Mouse (Mus musculus) lung, adult 2 months (tissue): ENCODE results near the gene Galnt15.
"Not testable (repeated sequence)": the region's sequence is repeated elsewhere in the genome, so short reads cannot be mapped to it uniquely, and the experiment has no call there.

ENCODE experiments used
- CTCF ChIP-seq: fragments of 200-500 bp; IDR thresholded peaks from 2 replicates; pipeline ENCODE4 v1.5.1; 2011; ENCODE audit warnings: mild to moderate bottlenecking, low read length, control low read depth; ENCODE audit not compliant: insufficient read depth
- POLR2A ChIP-seq: fragments of 200-500 bp; IDR thresholded peaks from 2 replicates; pipeline ENCODE4 v1.6.1; 2011; ENCODE audit warnings: low read depth, mild to moderate bottlenecking, control low read depth, low read length, borderline replicate concordance; ENCODE audit errors: extremely low read depth

- not testable (repeated sequence) for TF ChIP-seq CTCF, POLR2A
Observed at GRCm38 (mm10) chr14:32087584-32088248, 58.9 kb downstream of the Galnt15 start.
